Mouse (Mus musculus): ENCODE results near the gene Gm10720.
"Not testable (repeated sequence)": the region's sequence is repeated elsewhere in the genome, so short reads cannot be mapped to it uniquely, and the experiment has no call there.

Gene Gm10720

DNA sequence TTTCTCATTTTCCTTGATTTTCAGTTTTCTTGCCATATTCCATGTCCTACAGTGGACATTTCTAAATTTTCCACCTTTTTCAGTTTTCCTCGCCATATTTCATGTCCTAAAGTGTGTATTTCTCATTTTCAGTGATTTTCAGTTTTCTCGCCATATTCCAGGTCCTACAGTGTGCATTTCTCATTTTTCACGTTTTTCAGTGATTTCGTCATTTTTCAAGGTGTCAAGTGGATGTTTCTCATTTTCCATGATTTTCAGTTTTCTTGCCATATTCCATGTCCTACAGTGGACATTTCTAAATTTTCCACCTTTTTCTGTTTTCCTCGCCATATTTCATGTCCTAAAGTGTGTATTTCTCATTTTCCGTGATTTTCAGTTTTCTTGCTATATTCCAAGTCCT is 10.2 kb downstream of the Gm10720 start:
- DNase-seq, result peak; percentile 36 to 69

DNA sequence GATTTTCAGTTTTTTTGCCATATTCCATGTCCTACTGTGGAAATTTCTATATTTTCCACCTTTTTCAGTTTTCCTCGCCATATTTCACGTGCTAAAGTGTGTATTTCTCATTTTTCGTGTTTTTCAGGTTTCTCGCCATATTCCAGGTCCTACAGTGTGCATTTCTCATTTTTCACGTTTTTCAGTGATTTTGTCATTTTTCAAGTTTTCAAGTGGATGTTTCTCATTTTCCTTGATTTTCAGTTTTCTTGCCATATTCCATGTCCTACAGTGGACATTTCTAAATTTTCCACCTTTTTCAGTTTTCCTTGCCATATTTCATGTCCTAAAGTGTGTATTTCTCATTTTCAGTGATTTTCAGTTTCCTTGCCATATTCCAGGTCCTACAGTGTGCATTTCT is 10.7 kb downstream of the Gm10720 start:
- not testable (repeated sequence) for DNase-seq

DNA sequence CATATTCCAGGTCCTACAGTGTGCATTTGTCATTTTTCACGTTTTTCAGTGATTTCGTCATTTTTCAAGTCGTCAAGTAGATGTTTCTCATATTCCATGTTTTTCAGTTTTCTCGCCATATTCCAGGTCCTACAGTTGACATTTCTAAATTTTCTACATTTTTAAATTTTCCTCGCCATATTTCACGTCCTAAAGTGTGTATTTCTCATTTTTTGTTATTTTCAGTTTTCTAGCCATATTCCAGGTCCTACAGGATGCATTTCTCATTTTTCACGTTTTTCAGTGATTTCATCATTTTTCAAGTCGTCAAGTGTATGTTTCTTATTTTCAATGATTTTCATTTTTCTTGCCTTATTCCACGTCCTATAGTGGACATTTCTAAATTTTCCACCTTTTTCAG is 11.3 kb downstream of the Gm10720 start:
- DNase-seq, result peak in 1 of 2 experiments; percentile 25

DNA sequence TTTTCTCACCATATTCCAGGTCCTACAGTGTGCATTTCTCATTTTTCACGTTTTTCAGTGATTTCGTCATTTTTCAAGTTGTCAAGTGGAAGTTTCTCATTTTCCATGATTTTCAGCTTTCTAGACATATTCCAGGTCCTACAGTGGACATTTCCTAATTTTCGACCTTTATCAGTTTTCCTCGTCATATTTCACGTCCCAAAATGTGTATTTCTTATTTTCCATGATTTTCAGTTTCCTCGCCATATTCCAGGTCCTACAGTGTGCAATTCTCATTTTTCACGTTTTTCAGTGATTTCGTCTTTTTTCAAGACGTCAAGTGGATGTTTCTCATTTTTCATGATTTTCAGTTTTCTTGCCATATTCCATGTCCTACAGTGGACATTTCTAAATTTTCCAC is 11.7 kb downstream of the Gm10720 start:
- DNase-seq, result not testable (repeated sequence)

DNA sequence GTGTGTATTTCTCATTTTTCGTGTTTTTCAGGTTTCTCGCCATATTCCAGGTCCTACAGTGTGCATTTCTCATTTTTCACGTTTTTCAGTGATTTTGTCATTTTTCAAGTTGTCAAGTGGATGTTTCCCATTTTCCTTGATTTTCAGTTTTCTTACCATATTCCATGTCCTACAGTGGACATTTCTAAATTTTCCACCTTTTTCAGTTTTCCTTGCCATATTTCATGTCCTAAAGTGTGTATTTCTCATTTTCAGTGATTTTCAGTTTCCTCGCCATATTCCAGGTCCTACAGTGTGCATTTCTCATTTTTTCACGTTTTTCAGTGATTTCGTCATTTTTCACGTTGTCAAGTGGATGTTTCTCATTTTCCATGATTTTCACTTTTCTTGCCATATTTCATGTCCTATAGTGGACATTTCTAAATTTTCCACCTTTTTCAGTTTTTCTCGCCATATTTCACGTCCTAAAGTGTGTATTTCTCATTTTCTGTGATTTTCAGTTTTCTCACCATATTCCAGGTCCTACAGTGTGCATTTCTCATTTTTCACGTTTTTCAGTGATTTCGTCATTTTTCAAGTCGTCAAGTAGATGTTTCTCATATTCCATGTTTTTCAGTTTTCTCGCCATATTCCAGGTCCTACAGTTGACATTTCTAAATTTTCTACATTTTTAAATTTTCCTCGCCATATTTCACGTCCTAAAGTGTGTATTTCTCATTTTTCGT is 14.0 kb downstream of the Gm10720 start:
- peak; percentile 5 to 47 for DNase-seq

DNA sequence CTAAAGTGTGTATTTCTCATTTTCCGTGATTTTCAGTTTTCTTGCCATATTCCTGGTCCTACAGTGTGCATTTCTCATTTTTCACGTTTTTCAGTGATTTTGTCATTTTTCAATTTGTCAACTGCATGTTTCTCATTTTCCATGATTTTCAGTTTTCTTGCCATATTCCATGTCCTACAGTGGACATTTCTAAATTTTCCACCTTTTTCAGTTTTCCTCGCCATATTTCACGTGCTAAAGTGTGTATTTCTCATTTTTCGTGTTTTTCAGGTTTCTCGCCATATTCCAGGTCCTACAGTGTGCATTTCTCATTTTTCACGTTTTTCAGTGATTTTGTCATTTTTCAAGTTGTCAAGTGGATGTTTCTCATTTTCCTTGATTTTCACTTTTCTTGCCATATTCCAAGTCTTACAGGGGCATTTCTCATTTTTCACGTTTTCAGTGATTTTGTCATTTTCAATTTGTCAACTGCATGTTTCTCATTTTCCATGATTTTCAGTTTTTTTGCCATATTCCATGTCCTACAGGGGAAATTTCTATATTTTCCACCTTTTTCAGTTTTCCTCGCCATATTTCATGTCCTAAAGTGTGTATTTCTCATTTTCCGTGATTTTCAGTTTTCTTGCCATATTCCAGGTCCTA is 15.3 kb downstream of the Gm10720 start:
- DNase-seq, result not testable (repeated sequence)

DNA sequence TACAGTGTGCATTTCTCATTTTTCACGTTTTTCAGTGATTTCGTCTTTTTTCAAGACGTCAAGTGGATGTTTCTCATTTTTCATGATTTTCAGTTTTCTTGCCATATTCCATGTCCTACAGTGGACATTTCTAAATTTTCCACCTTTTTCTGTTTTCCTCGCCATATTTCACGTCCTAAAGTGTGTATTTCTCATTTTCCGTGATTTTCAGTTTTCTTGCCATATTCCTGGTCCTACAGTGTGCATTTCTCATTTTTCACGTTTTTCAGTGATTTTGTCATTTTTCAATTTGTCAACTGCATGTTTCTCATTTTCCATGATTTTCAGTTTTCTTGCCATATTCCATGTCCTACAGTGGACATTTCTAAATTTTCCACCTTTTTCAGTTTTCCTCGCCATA is 18.8 kb downstream of the Gm10720 start, which contains the start of gene Gm17535:
TSS of gene Gm17535 (plus strand) at position 301 of the 400 bp plus-strand sequence.
- DNase-seq, result not testable (repeated sequence)

DNA sequence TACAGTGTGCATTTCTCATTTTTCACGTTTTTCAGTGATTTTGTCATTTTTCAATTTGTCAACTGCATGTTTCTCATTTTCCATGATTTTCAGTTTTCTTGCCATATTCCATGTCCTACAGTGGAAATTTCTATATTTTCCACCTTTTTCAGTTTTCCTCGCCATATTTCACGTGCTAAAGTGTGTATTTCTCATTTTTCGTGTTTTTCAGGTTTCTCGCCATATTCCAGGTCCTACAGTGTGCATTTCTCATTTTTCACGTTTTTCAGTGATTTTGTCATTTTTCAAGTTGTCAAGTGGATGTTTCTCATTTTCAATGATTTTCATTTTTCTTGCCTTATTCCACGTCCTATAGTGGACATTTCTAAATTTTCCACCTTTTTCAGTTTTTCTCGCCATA is 21.1 kb downstream of the Gm10720 start, which contains the start of gene Gm10715:
TSS of gene Gm10715 (plus strand) at position 301 of the 400 bp plus-strand sequence.
- DNase-seq, result not testable (repeated sequence)

DNA sequence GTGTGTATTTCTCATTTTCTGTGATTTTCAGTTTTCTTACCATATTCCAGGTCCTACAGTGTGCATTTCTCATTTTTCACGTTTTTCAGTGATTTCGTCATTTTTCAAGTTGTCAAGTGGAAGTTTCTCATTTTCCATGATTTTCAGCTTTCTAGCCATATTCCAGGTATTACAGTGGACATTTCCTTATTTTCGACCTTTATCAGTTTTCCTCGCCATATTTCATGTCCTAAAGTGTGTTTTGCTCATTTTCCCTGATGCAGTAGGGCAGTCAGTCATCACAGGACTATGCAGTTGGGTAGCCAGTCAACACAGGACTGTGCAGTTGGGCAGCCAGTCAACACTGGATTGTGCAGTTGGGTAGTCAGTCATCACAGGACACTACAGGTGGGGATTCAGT is 22.7 kb downstream of the Gm10720 start:
- DNase-seq, result not testable (repeated sequence)
